Mouse (Mus musculus): ENCODE measurements around the gene Fam172a. TPM values are rescaled to one million over a fixed set of nuclear protein-coding genes. Genes with fewer than 3 reads are reported as not detected.

The Fam172a gene
- polyA plus RNA-seq, 1 experiment, result 0.56 TPM

DNA sequence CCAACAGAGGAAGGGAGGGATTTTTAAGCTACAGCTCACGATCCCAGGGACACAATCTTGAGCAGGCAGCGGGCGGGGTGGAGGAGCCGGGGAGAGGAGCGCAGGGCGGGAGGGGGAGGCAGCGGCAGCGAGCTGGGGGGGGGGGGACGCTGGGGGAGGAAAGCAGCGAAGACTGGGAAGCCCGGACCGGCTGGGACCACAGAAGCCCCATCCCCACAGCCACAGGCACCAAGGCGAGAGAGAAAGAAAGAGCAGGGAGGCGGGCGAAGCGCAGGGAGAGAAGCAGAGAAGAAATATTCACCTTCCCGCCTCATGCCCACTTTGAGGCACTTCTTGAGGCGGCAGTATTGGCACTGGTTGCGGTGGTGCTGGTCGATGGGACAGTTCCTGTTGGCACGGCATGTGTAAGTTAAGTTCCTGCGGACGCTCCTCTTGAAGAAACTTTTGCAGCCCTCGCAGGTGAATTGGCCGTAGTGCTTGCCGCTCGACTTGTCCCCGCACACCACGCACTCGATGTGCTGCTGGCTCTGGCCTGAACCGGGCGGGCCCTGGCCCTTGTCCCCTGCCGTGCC lies 496.1 kb downstream of the Fam172a start:
- no peaks in the 10 kb centered on the region; the same call in 1 of the 2 replicates for H3K4me1 ChIP-seq (ENCODE audit: control insufficient read depth)
- no peak overlapping the region for H3K4me3 ChIP-seq (replicated peaks)
- H3K9me3 ChIP-seq (ENCODE audit: control insufficient read depth, low read length), result peaks cover 4% of the 10 kb centered on the region; the same call in 1 of the 2 replicates
- no peak for TF ChIP-seq GATA1 (IDR thresholded peaks at IDR 0.05; ENCODE audit: low read length)
- TF ChIP-seq TAL1 (IDR thresholded peaks at IDR 0.05; ENCODE audit: low read length), result no peak
- H3K27me3 ChIP-seq (ENCODE audit: control insufficient read depth), result peaks cover 100% of the 10 kb centered on the region
- no peaks in the 10 kb centered on the region for H3K36me3 ChIP-seq (ENCODE audit: control insufficient read depth)

DNA sequence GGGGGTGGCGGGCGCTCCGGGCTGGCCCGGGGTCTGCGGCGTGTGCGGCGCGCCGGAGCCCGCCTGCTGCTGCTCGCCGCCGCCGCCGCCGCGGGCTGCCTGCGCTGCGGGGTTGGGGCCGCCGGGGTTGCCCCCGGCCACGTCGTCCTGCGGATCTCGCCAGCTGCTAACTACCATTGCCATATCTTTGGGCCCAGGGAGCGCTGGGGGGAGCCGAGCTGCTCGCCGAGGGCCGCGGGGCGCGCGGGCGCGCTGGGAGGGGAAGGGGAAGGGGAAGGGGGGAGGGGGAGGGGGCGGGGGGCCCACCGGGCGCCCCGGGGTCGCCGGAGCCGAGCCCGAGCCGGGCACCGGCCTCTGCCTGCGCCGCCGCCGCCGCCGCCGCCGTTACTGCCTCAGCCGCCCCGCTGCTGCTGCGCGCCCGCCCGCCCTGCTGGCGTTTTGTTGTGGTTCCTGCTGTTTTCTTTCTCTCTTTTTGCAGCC lies 496.6 kb downstream of the Fam172a start:
- Histone ChIP-seq H3K36me3 (ENCODE audit: control insufficient read depth) (no peaks in the 10 kb centered on the region), H3K27me3 (ENCODE audit: control insufficient read depth) (peaks cover 100% of the 10 kb centered on the region), H3K4me3 (replicated peaks) (no peak overlapping the region), H3K9me3 (ENCODE audit: control insufficient read depth, low read length) (peaks cover 4% of the 10 kb centered on the region; the same call in 1 of the 2 replicates), H3K4me1 (ENCODE audit: control insufficient read depth) (no peaks in the 10 kb centered on the region; the same call in 1 of the 2 replicates)
- TF ChIP-seq TAL1 (IDR thresholded peaks at IDR 0.05; ENCODE audit: low read length), result no peak
- TF ChIP-seq GATA1 (IDR thresholded peaks at IDR 0.05; ENCODE audit: low read length), result no peak

DNA sequence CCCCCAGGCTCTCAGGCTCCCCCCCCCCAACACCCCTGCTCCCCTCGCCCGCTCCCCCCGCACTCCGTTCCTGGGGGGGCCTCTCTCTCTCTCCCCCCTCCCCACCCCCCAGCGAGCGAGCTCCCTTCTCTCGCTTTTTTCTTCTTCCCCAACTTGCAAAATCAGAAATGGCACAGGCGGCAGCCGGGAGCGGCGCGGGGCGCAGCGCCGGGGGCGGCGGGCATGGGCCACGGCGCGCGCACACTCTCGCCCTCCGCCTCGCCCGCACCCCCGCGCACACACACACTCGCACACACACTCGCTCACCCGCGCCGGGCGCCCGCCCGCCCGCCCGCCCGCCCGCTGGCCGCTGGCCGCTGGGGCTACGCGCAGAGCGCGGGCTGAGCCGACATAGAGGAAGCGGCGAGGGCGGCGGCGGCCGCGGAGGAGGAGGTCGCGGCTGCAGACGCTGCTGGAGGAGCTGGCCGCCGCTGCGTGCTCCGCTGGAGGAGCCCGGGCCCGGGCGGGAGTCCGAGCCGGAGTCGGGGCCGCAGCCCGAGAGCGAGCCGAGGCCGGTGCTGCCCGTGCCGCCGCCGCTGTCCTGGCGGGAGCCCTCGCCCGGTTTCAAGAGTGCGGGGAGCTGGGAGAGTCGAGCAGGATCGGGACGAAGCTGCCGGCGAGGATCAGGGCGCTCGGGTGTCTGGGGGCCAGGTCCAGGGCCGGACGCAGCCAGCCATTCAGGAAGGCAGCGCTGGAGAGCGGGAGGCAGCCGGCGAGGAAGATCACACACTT lies 497.2 kb downstream of the Fam172a start:
- H3K36me3 ChIP-seq (ENCODE audit: control insufficient read depth), result no peaks in the 10 kb centered on the region
- no peaks in the 10 kb centered on the region; the same call in 1 of the 2 replicates for H3K4me1 ChIP-seq (ENCODE audit: control insufficient read depth)
- peaks cover 4% of the 10 kb centered on the region; the same call in 1 of the 2 replicates for H3K9me3 ChIP-seq (ENCODE audit: control insufficient read depth, low read length)
- peaks cover 100% of the 10 kb centered on the region for H3K27me3 ChIP-seq (ENCODE audit: control insufficient read depth)
- peak overlapping the region; percentile 24 for H3K4me3 ChIP-seq (replicated peaks)
- TF ChIP-seq GATA1 (IDR thresholded peaks at IDR 0.05; ENCODE audit: low read length), result no peak
- TF ChIP-seq TAL1 (IDR thresholded peaks at IDR 0.05; ENCODE audit: low read length), result no peak

DNA sequence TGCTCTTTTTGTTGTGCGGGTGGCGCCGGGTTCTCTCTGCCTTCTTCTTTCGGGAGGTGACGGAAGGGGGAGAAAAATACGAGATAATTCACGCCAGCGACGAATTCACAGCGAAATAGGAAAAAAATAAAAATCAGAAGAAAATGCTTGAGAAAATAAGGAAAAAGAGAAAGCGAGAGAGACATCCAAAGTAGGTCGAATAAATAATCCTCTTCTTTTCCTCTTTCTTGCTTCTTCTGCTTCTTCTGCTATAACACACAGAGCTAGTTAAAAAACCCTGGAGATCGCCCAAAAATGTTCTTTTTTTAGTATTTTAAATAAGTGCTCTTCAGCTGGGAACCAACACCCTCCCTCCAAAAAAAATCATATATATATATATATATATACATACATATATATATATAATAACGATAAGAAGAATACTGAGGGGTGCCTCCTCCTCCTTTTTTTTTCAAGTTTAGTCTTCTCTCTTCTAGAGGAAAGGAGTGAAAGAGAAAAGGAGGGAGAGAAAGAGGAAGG lies 497.9 kb downstream of the Fam172a start, which contains the start of gene Nr2f1:
Gene Nr2f1, minus strand, starts transcription at position 116 of the 519 bp plus-strand sequence.
- Histone ChIP-seq H3K36me3 (ENCODE audit: control insufficient read depth) (no peaks in the 10 kb centered on the region), H3K4me3 (replicated peaks) (peak within 1 kb of the TSS; percentile 24), H3K27me3 (ENCODE audit: control insufficient read depth) (peaks cover 100% of the 10 kb centered on the region), H3K4me1 (ENCODE audit: control insufficient read depth) (no peaks in the 10 kb centered on the region; the same call in 1 of the 2 replicates), H3K9me3 (ENCODE audit: control insufficient read depth, low read length) (peaks cover 4% of the 10 kb centered on the region; the same call in 1 of the 2 replicates)
- TF ChIP-seq TAL1 (IDR thresholded peaks at IDR 0.05; ENCODE audit: low read length) (no peak), GATA1 (IDR thresholded peaks at IDR 0.05; ENCODE audit: low read length) (no peak)

DNA sequence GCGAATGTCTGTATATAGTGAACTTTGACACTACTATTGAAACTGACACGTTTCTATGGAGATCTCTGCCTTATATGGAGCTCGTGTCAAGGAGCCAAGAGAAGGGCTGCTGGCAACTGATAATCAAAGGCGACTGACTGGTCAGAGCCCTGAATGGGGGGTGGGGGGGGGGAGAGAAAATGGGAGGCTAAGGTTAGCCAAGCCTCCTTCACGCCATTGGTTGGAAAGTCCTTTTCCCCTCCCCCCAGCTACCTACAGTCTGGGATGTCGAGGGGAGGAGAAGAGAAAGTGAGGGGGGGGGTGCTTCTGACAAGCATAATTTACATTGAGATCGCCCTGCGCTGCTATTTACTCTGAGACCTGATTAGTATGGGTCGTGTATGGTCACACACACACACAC lies 498.6 kb downstream of the Fam172a start:
- no peak overlapping the region for H3K4me3 ChIP-seq (replicated peaks)
- no peaks in the 10 kb centered on the region; the same call in 1 of the 2 replicates for H3K4me1 ChIP-seq (ENCODE audit: control insufficient read depth)
- no peaks in the 10 kb centered on the region for H3K36me3 ChIP-seq (ENCODE audit: control insufficient read depth)
- H3K9me3 ChIP-seq (ENCODE audit: control insufficient read depth, low read length), result peaks cover under 1% of the 10 kb centered on the region; the same call in 1 of the 2 replicates
- peaks cover 100% of the 10 kb centered on the region for H3K27me3 ChIP-seq (ENCODE audit: control insufficient read depth)
- TF ChIP-seq GATA1 (IDR thresholded peaks at IDR 0.05; ENCODE audit: low read length) (no peak), TAL1 (IDR thresholded peaks at IDR 0.05; ENCODE audit: low read length) (no peak)

DNA sequence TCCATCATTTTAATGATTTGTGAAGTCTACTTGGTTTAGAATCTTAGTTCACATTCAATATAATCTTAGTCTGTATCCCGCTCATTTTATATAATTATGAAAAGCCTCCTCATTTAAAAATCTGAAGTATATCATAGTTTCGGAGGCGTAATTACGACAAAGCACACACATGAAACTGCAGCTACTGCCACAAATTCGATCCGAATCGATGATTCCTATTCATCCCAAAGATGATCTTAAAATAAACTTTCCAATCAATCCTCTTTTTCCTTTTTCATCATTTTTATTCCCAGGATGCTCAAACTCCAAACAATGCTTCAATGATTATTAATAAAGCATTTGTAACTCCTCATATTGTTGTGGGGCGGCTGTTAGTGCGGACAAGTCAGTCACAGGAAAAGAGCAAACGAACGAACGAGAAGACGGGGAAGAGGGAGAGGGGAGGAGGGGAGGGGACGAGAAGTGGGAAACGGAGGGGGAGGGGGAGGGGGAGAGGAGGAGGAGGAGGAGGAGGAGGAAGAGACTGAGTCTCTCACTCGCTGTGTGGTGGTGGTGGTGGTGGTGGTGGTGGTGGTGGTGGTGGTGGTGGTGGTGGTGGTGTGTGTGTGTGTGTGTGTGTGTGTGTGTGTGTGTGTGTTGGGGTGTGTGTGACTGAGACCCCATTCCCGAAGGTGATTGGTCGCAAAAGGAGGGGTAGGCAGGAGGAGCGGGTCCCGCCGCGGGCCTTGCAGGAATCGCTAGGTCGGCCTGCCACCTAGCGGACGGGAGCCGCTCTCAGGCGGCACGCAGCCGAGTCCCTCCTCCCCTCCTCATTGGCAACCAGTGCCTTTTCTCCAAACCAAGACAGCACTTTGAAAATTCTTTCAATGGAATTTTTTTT lies 499.4 kb downstream of the Fam172a start:
- no peaks in the 10 kb centered on the region for H3K9me3 ChIP-seq (ENCODE audit: control insufficient read depth, low read length)
- peaks cover 100% of the 10 kb centered on the region for H3K27me3 ChIP-seq (ENCODE audit: control insufficient read depth)
- H3K36me3 ChIP-seq (ENCODE audit: control insufficient read depth), result no peaks in the 10 kb centered on the region
- no peaks in the 10 kb centered on the region; the same call in 1 of the 2 replicates for H3K4me1 ChIP-seq (ENCODE audit: control insufficient read depth)
- TF ChIP-seq GATA1 (IDR thresholded peaks at IDR 0.05; ENCODE audit: low read length) (no peak), TAL1 (IDR thresholded peaks at IDR 0.05; ENCODE audit: low read length) (no peak)
- no peak overlapping the region for H3K4me3 ChIP-seq (replicated peaks)

DNA sequence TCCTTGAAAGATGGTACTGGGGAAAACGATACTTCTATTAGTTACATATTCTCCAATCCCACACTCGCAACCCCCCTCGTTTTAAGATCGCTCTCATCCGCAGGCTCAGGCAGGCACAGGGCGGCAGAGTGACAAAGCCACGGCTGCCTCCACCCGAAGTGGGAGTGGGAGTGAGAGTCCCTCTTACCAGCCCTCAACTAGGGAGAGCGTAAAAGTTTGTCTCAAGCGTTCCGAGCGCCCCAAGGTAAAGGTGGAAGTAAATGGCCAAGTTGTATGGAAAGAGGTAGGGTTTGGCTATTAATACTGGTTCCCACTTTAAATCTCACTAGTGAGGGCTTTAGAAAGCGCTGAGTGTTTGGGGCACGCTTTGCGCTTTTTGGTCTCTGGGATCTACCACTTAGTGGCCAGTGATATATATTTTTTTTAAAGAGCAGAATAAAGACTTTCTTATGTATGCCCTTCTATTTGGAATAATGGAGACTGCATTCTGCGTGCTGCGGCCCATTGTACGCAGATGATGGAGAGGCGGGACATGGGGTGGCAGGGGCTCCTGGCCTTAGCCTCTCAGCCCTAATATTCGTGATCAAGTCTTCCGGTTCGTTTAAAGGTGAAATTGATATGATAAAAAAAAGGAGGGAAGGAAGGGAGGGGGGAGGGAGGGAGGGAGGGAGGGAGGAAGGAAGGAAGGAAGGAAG lies 500.2 kb downstream of the Fam172a start:
- Histone ChIP-seq H3K36me3 (ENCODE audit: control insufficient read depth) (no peaks in the 10 kb centered on the region), H3K27me3 (ENCODE audit: control insufficient read depth) (peaks cover 100% of the 10 kb centered on the region), H3K9me3 (ENCODE audit: control insufficient read depth, low read length) (no peaks in the 10 kb centered on the region), H3K4me1 (ENCODE audit: control insufficient read depth) (no peaks in the 10 kb centered on the region; the same call in 1 of the 2 replicates), H3K4me3 (replicated peaks) (no peak overlapping the region)
- TF ChIP-seq GATA1 (IDR thresholded peaks at IDR 0.05; ENCODE audit: low read length) (no peak), TAL1 (IDR thresholded peaks at IDR 0.05; ENCODE audit: low read length) (no peak)

Measured in erythroblast, embryonic 14.5 days (primary cell).